Mouse (Mus musculus): ENCODE measurements around the gene Nup98.

Gene Nup98

DNA sequence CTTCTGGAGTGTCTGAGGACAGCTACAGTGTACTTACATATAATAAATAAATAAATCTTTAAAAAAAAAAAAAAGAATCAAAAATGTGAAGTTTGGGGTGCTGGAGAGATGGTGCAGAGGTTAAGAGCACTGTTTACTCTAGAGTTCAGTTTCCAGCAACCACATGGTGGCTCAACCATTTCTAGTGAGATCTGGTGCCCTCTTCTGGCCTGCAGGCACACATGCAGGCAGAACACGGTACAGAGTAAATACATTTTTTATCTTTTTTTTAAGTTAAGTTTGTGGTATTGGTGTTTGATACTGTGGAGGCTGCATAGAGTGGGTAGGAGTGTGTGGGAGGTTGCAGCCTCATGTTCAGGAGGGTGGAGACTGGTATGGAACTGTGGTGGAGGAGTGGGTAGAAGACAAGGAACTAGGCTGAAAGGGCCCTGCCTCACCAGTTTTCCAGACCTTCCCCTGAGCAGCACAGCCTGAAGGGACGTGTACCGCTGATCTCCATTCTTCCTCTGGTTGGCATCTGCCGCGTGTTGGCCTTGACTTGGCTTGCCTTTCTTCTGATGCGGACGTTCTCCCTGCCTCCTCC lies 133.2 kb downstream of the Nup98 start:
- DNase-seq (ENCODE audit: low read depth, low spot score): peak; percentile 64
